Mouse (Mus musculus): ENCODE measurements at regions not wholly inside any gene's neighbourhood (a gene's known extent, or its start where the extent isn't known, plus 50 kb on each side); places are given as distances from the start of the nearest gene placed in this dataset.

- intact Hi-C loops (cut with DNase I), result no loop called here
- DNase-seq, result no peak
Observed at GRCm38 (mm10) chr13:57212251-57212650, 316.5 kb upstream of the Trpc7 start.

GRCm38 (mm10) chr13:57191195-57191594 lies 295.4 kb upstream of the Trpc7 start:
- peak; percentile 11 for DNase-seq
- intact Hi-C loops (cut with DNase I), result no loop called here

GRCm38 (mm10) chr13:57189246-57189645 lies 293.5 kb upstream of the Trpc7 start:
- intact Hi-C loops (cut with DNase I), result no loop called here
- no peak for DNase-seq

- intact Hi-C loops (cut with DNase I), result no loop called here
- no peak for DNase-seq
Observed at GRCm38 (mm10) chr13:57186168-57186567, 290.4 kb upstream of the Trpc7 start.

GRCm38 (mm10) chr13:57170180-57170579 lies 274.4 kb upstream of the Trpc7 start:
- intact Hi-C loops (cut with DNase I), result no loop called here
- peak; percentile 45 for DNase-seq

- peak; percentile 19 for DNase-seq
- intact Hi-C loops (cut with DNase I), result no loop called here
Observed at GRCm38 (mm10) chr13:57169621-57170020, 273.8 kb upstream of the Trpc7 start.

GRCm38 (mm10) chr13:57165367-57165766 lies 269.6 kb upstream of the Trpc7 start:
- DNase-seq, result no peak
- intact Hi-C loops (cut with DNase I), result no loop called here

- intact Hi-C loops (cut with DNase I), result no loop called here
- no peak for DNase-seq
Observed at GRCm38 (mm10) chr13:57152787-57153186, 257.0 kb upstream of the Trpc7 start.

GRCm38 (mm10) chr13:57147623-57148022 lies 251.8 kb upstream of the Trpc7 start:
- no peak for DNase-seq
- intact Hi-C loops (cut with DNase I), result no loop called here

GRCm38 (mm10) chr13:57146708-57147107 lies 250.9 kb upstream of the Trpc7 start:
- DNase-seq, result peak; percentile 39
- intact Hi-C loops (cut with DNase I), result no loop called here

GRCm38 (mm10) chr13:57145782-57146181 lies 250.0 kb upstream of the Trpc7 start:
- intact Hi-C loops (cut with DNase I), result no loop called here
- DNase-seq, result no peak

- DNase-seq, result peak; percentile 58
- intact Hi-C loops (cut with DNase I), result no loop called here
Observed at GRCm38 (mm10) chr13:57142851-57143250, 247.1 kb upstream of the Trpc7 start.

GRCm38 (mm10) chr13:57142441-57142840 lies 246.6 kb upstream of the Trpc7 start:
- DNase-seq, result no peak
- intact Hi-C loops (cut with DNase I), result no loop called here

- DNase-seq, result no peak
- intact Hi-C loops (cut with DNase I), result no loop called here
Observed at GRCm38 (mm10) chr13:57115936-57116335, 220.1 kb upstream of the Trpc7 start.

GRCm38 (mm10) chr13:57107956-57108355 lies 212.2 kb upstream of the Trpc7 start:
- intact Hi-C loops (cut with DNase I), result no loop called here
- DNase-seq, result no peak

- DNase-seq, result no peak
- intact Hi-C loops (cut with DNase I), result no loop called here
Observed at GRCm38 (mm10) chr13:57099601-57100000, 203.8 kb upstream of the Trpc7 start.

- intact Hi-C loops (cut with DNase I), result no loop called here
Observed at GRCm38 (mm10) chr13:57091886-57092285, 196.1 kb upstream of the Trpc7 start.

GRCm38 (mm10) chr13:57089381-57090075 lies 193.7 kb upstream of the Trpc7 start:
- no peak for DNase-seq
- intact Hi-C loops (cut with DNase I), result no loop called here

More at GRCm38 (mm10) chr13:57091886-57092285, 196.1 kb upstream of the Trpc7 start:
- no peak for DNase-seq

- intact Hi-C loops (cut with DNase I), result no loop called here
- DNase-seq, result no peak
Observed at GRCm38 (mm10) chr13:57087966-57088365, 192.2 kb upstream of the Trpc7 start.

GRCm38 (mm10) chr13:57087398-57087797 lies 191.6 kb upstream of the Trpc7 start:
- intact Hi-C loops (cut with DNase I), result no loop called here
- DNase-seq, result no peak

GRCm38 (mm10) chr13:57083751-57084150 lies 188.0 kb upstream of the Trpc7 start:
- intact Hi-C loops (cut with DNase I), result no loop called here

GRCm38 (mm10) chr13:57070479-57070878 lies 174.7 kb upstream of the Trpc7 start:
- DNase-seq, result no peak
- intact Hi-C loops (cut with DNase I), result loop anchor here (10.0 kb wide), 1 partner anchor 556 kb away; no protein-coding TSS in a partner anchor

More at GRCm38 (mm10) chr13:57083751-57084150, 188.0 kb upstream of the Trpc7 start:
- peak; percentile 61 for DNase-seq

GRCm38 (mm10) chr13:57061656-57062055 lies 165.9 kb upstream of the Trpc7 start:
- intact Hi-C loops (cut with DNase I), result no loop called here
- DNase-seq, result no peak

Measured in left cerebral cortex, postnatal 4 days (tissue).